Mouse (Mus musculus): ENCODE data around the gene Trp53i11.

Gene Trp53i11

GRCm38 (mm10) chr2:93238864-93239263 is 51.5 kb downstream of the Trp53i11 start:
- no peak for DNase-seq (ENCODE audit: low spot score in 2 of 2)

GRCm38 (mm10) chr2:93242166-93242565 is 54.8 kb downstream of the Trp53i11 start:
- no peak for DNase-seq (ENCODE audit: low spot score in 2 of 2)

GRCm38 (mm10) chr2:93243439-93244089 is 56.2 kb downstream of the Trp53i11 start:
- DNase-seq (ENCODE audit: low spot score in 2 of 2) = no peak

- no peak for DNase-seq (ENCODE audit: low spot score in 2 of 2)
Measured at GRCm38 (mm10) chr2:93244090-93244443, 56.7 kb downstream of the Trp53i11 start.

- no peak for DNase-seq (ENCODE audit: low spot score in 2 of 2)
Measured at GRCm38 (mm10) chr2:93249058-93249457, 61.7 kb downstream of the Trp53i11 start.

GRCm38 (mm10) chr2:93250611-93251010 is 63.3 kb downstream of the Trp53i11 start:
- DNase-seq (ENCODE audit: low spot score in 2 of 2) = no peak

All from spleen, postnatal 10 days (tissue).